Mouse (Mus musculus): ENCODE measurements around the gene Cfap58.

DNA sequence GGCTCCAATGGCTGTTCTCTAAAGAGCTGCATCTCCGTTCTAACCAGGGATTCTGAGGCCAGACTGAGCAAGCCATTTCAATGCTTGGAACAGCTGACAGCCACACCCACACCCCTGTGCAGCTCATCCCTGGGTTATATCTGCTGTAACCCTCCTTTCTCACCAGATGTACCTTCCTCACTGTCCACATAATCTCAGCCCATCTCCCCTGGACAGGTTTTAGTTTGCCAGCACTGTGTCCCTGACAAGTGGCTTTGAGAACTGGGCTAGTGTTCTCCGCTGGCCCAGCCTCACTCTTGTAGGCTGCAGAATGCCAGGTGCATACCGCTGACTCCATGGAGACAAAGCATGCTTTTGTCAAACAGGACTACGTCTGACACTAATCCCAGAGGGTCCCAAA lies 20.1 kb upstream of the Cfap58 start:
- TF ChIP-seq CTCF (IDR thresholded peaks at IDR 0.05; ENCODE audit: control insufficient read depth, insufficient read depth, insufficient read length) = no peak
- TF ChIP-seq USF1 (IDR thresholded peaks at IDR 0.05; ENCODE audit: low read depth) = no peak
- no peak for TF ChIP-seq FOSL1 (IDR thresholded peaks at IDR 0.05; ENCODE audit: insufficient read depth, low read length, poor library complexity, severe bottlenecking)
- TF ChIP-seq MAX (IDR thresholded peaks at IDR 0.05) = no peak

All from C2C12 (cell line).